8 mouse cellular contexts compared by ENCODE assay signal in genomic region chr13:97240965-97241786, GRCm38 (mm10). TPM values are rescaled to one million over a fixed set of nuclear protein-coding genes. Genes with fewer than 3 reads are reported as not detected.
A peak's percentile ranks its signal among the peaks of the same experiment; 100 is the strongest.
DNase-seq lines count a peak whose midpoint lies in the region; ATAC-seq and TF ChIP-seq lines count a peak whose summit lies in the region.

TSS of gene Enc1 (plus strand) at chr13:97241105.

- peak; percentile 87 for DNase-seq in CH12.LX (ENCODE audit: extremely low read depth)
- DNase-seq in c-Kit-positive CD71-positive TER-119-negative erythroid progenitor cells, embryonic 14.5 days (ENCODE audit: low read depth): peak; percentile 65
- peak; percentile 83 to 93 for DNase-seq in kidney, postnatal 25 days
- DNase-seq in telencephalon, adult 2 months (ENCODE audit: low read depth, low spot score): peak; percentile 84

- peak in 1 of 2 experiments; percentile 75; a peak in 2 of 4 replicates for TF ChIP-seq CTCF in CH12.LX (conservative IDR thresholded peaks at IDR 0.05 in 1 of 2, IDR thresholded peaks at IDR 0.05 in 1 of 2; ENCODE audit: low read depth in 2 of 2, low read length in 2 of 2)

- H3K9me3 ChIP-seq in CH12.LX (replicated peaks; ENCODE audit: low read length): no peaks in the 10 kb centered on the region
- no peaks in the 10 kb centered on the region for H3K9me3 ChIP-seq in forebrain, embryonic 12.5 days
- no peaks in the 10 kb centered on the region for H3K9me3 ChIP-seq in heart, embryonic 16.5 days (replicated peaks; ENCODE audit: control insufficient read depth, low read length)
- H3K9me3 ChIP-seq in liver, embryonic 15.5 days (replicated peaks): no peaks in the 10 kb centered on the region
- H3K9me3 ChIP-seq in neural tube, embryonic 13.5 days: no peaks in the 10 kb centered on the region

- no peaks in the 10 kb centered on the region for H3K27me3 ChIP-seq in CH12.LX (replicated peaks)
- H3K27me3 ChIP-seq in forebrain, embryonic 12.5 days: no peaks in the 10 kb centered on the region
- H3K27me3 ChIP-seq in heart, embryonic 16.5 days (ENCODE audit: control insufficient read depth, insufficient read depth, low read length): 0 out of 2 replicates have a peak, but pooled peaks cover 2% of the 10 kb centered on the region
- peaks cover 56% of the 10 kb centered on the region for H3K27me3 ChIP-seq in liver, embryonic 15.5 days
- no peaks in the 10 kb centered on the region for H3K27me3 ChIP-seq in neural tube, embryonic 13.5 days

- peak within 1 kb of the TSS; percentile 58 for H3K9ac ChIP-seq in CH12.LX (ENCODE audit: insufficient read depth, low read depth)
- H3K9ac ChIP-seq in forebrain, embryonic 12.5 days: peak within 1 kb of the TSS; percentile 98
- H3K9ac ChIP-seq in heart, embryonic 16.5 days (ENCODE audit: low read length): peak within 1 kb of the TSS; percentile 95
- peak within 1 kb of the TSS; percentile 54; the same call in 1 of the 2 replicates for H3K9ac ChIP-seq in liver, embryonic 15.5 days
- H3K9ac ChIP-seq in neural tube, embryonic 13.5 days: peak within 1 kb of the TSS; percentile 96

- peak within 1 kb of the TSS; percentile 62 to 80 (median 74) for H3K4me3 ChIP-seq in CH12.LX (replicated peaks in 1 of 3; ENCODE audit: low read depth in 2 of 3, low read length in 2 of 3, poor library complexity in 1 of 3)
- peak within 1 kb of the TSS; percentile 91 for H3K4me3 ChIP-seq in forebrain, embryonic 12.5 days (replicated peaks)
- H3K4me3 ChIP-seq in heart, embryonic 16.5 days (ENCODE audit: low read length): peak within 1 kb of the TSS; percentile 93
- peak within 1 kb of the TSS; percentile 64 for H3K4me3 ChIP-seq in liver, embryonic 15.5 days (replicated peaks)
- peak within 1 kb of the TSS; percentile 99 for H3K4me3 ChIP-seq in neural tube, embryonic 13.5 days

- peak; percentile 96 for TF ChIP-seq POLR2A in CH12.LX (IDR thresholded peaks at IDR 0.05; ENCODE audit: low read depth, low read length)

- H3K36me3 ChIP-seq in CH12.LX (replicated peaks in 1 of 2; ENCODE audit: control insufficient read depth in 1 of 2, insufficient read depth in 1 of 2, low read length in 1 of 2): peaks cover 9 to 15% of the 10 kb centered on the region in 2 experiments
- H3K36me3 ChIP-seq in forebrain, embryonic 12.5 days (replicated peaks): peaks cover 14% of the 10 kb centered on the region
- H3K36me3 ChIP-seq in heart, embryonic 16.5 days (ENCODE audit: control insufficient read depth, insufficient read depth): peaks cover 8% of the 10 kb centered on the region; the same call in 1 of the 2 replicates
- peaks cover 5% of the 10 kb centered on the region for H3K36me3 ChIP-seq in liver, embryonic 15.5 days (replicated peaks)
- peaks cover 14% of the 10 kb centered on the region for H3K36me3 ChIP-seq in neural tube, embryonic 13.5 days

- TF ChIP-seq EP300 in CH12.LX (IDR thresholded peaks at IDR 0.05; ENCODE audit: low read length): no peak

- dilution Hi-C loops in CH12.LX (cut with MboI; ENCODE audit: extremely low pct_ligation_motif_present, extremely low pct_unique_long_range_greater_than_20kb, low sequenced_read_pairs): no loop called here

- no peaks in the 10 kb centered on the region; the same call in 1 of the 2 replicates for H3K79me2 ChIP-seq in CH12.LX (replicated peaks; ENCODE audit: control insufficient read depth, extremely low read depth, insufficient read depth, poor library complexity, severe bottlenecking)

- no peak within 1 kb of the TSS for H3K27ac ChIP-seq in CH12.LX (ENCODE audit: insufficient read depth, low read depth)
- peak within 1 kb of the TSS; percentile 99 for H3K27ac ChIP-seq in forebrain, embryonic 12.5 days
- peak within 1 kb of the TSS; percentile 94 for H3K27ac ChIP-seq in heart, embryonic 16.5 days (ENCODE audit: low read length)
- H3K27ac ChIP-seq in liver, embryonic 15.5 days (replicated peaks): peak within 1 kb of the TSS; percentile 76
- H3K27ac ChIP-seq in neural tube, embryonic 13.5 days (replicated peaks): peak within 1 kb of the TSS; percentile 99

- H3K4me1 ChIP-seq in CH12.LX (ENCODE audit: control insufficient read depth in 1 of 2, insufficient read depth in 2 of 2): peaks cover 0 to 16% of the 10 kb centered on the region in 2 experiments; a peak in 2 of 4 replicates
- H3K4me1 ChIP-seq in forebrain, embryonic 12.5 days: peaks cover 70% of the 10 kb centered on the region
- peaks cover 43% of the 10 kb centered on the region for H3K4me1 ChIP-seq in heart, embryonic 16.5 days (ENCODE audit: control insufficient read depth, insufficient read depth, low read length)
- peaks cover 8% of the 10 kb centered on the region for H3K4me1 ChIP-seq in liver, embryonic 15.5 days (replicated peaks)
- peaks cover 74% of the 10 kb centered on the region for H3K4me1 ChIP-seq in neural tube, embryonic 13.5 days (replicated peaks)

- in situ Hi-C loops in CH12.LX (cut with MboI; ENCODE audit: low pct_ligation_motif_present, low pct_unique_long_range_greater_than_20kb, low sequenced_read_pairs): no loop called here

- ATAC-seq in forebrain, embryonic 12.5 days (ENCODE audit: low FRiP score): peak; percentile 84
- peak; percentile 93 for ATAC-seq in heart, embryonic 16.5 days (replicated peaks; ENCODE audit: extremely low read depth, insufficient read depth, low FRiP score)
- peak; percentile 79 for ATAC-seq in liver, embryonic 15.5 days (ENCODE audit: insufficient read depth)
- peak; percentile 89 for ATAC-seq in neural tube, embryonic 13.5 days (ENCODE audit: low read depth)

- peak within 1 kb of the TSS; percentile 90 for H3K4me2 ChIP-seq in CH12.LX (ENCODE audit: insufficient read depth, low read depth, poor library complexity, severe bottlenecking)
- H3K4me2 ChIP-seq in forebrain, embryonic 12.5 days: peak within 1 kb of the TSS; percentile 71
- H3K4me2 ChIP-seq in heart, embryonic 16.5 days (ENCODE audit: low read depth, low read length): peak within 1 kb of the TSS; percentile 99
- peak within 1 kb of the TSS; percentile 79 for H3K4me2 ChIP-seq in liver, embryonic 15.5 days
- peak within 1 kb of the TSS; percentile 87 for H3K4me2 ChIP-seq in neural tube, embryonic 13.5 days

- under 1% methylated on average over 75 of the region's 89 CpGs for WGBS in forebrain, embryonic 12.5 days
- WGBS in heart, embryonic 16.5 days: under 1% methylated on average over 88 of the region's 89 CpGs
- WGBS in liver, embryonic 15.5 days (ENCODE audit: insufficient replicate concordance): under 1% methylated on average over 77 of the region's 89 CpGs
- WGBS in neural tube, embryonic 13.5 days: under 1% methylated on average over 83 of the region's 89 CpGs

- TF ChIP-seq RAD21 in CH12.LX (IDR thresholded peaks at IDR 0.05; ENCODE audit: low read depth, low read length): peak; percentile 24

TF ChIP-seq in CH12.LX, 34 proteins besides CTCF, POLR2A, EP300 and RAD21 (continues in another document):
- TF ChIP-seq SIN3A (IDR thresholded peaks at IDR 0.05; ENCODE audit: low read length): peak; percentile 53; the same call in 1 of the 2 replicates
- TF ChIP-seq MYC (IDR thresholded peaks at IDR 0.05; ENCODE audit: low read depth, low read length): no peak
- TF ChIP-seq E2F4 (IDR thresholded peaks at IDR 0.05; ENCODE audit: insufficient replicate concordance, low read depth, low read length): no peak
- peak; percentile 77 for TF ChIP-seq NRF1 (IDR thresholded peaks at IDR 0.05; ENCODE audit: low read depth, low read length)
- TF ChIP-seq USF1 (IDR thresholded peaks at IDR 0.05; ENCODE audit: low read depth, low read length): no peak
- TF ChIP-seq UBTF (IDR thresholded peaks at IDR 0.05; ENCODE audit: low read depth, low read length): peak; percentile 100
- no peak for TF ChIP-seq JUND (conservative IDR thresholded peaks at IDR 0.05; ENCODE audit: low read depth, low read length)
- 0 out of 2 replicates have a peak, but pooled peaks have one; percentile 54 for TF ChIP-seq MAX (IDR thresholded peaks at IDR 0.05; ENCODE audit: low read length)
- TF ChIP-seq RCOR1 (conservative IDR thresholded peaks at IDR 0.05; ENCODE audit: low read depth, low read length): no peak
- TF ChIP-seq GABPA (IDR thresholded peaks at IDR 0.05; ENCODE audit: insufficient replicate concordance, low read depth, low read length): no peak
- 0 out of 2 replicates have a peak, but pooled peaks have one; percentile 27 for TF ChIP-seq KAT2A (IDR thresholded peaks at IDR 0.05; ENCODE audit: insufficient replicate concordance, low read length)
- no peak for TF ChIP-seq USF2 (conservative IDR thresholded peaks at IDR 0.05; ENCODE audit: low read depth, low read length)
- TF ChIP-seq ETS1 (conservative IDR thresholded peaks at IDR 0.05; ENCODE audit: low read depth, low read length): no peak
- no peak; the same call in 1 of the 2 replicates for TF ChIP-seq IRF4 (IDR thresholded peaks at IDR 0.05; ENCODE audit: low read depth, low read length)
- TF ChIP-seq CHD2 (IDR thresholded peaks at IDR 0.05; ENCODE audit: low read length): no peak
- peak; percentile 67 for TF ChIP-seq TBP (conservative IDR thresholded peaks at IDR 0.05; ENCODE audit: low read depth, low read length)
- TF ChIP-seq POLR2AphosphoS2 (IDR thresholded peaks at IDR 0.05; ENCODE audit: low read depth, low read length): peak; percentile 35; the same call in 1 of the 2 replicates
- TF ChIP-seq TCF12 (IDR thresholded peaks at IDR 0.05; ENCODE audit: low read depth, low read length): peak; percentile 84
- no peak for TF ChIP-seq JUN (IDR thresholded peaks at IDR 0.05; ENCODE audit: insufficient read depth, low read depth, low read length)
- no peak for TF ChIP-seq CHD1 (IDR thresholded peaks at IDR 0.05; ENCODE audit: low read depth, low read length)
- TF ChIP-seq ZC3H11A (IDR thresholded peaks at IDR 0.05; ENCODE audit: low read depth, low read length): no peak
- peak; percentile 66 for TF ChIP-seq SMC3 (IDR thresholded peaks at IDR 0.05; ENCODE audit: low read depth, low read length)
- TF ChIP-seq MXI1 (IDR thresholded peaks at IDR 0.05; ENCODE audit: low read depth, low read length): peak; percentile 69
- TF ChIP-seq ZMIZ1 (IDR thresholded peaks at IDR 0.05; ENCODE audit: low read depth, low read length): peak; percentile 94
- TF ChIP-seq MEF2A (IDR thresholded peaks at IDR 0.05; ENCODE audit: borderline replicate concordance, low read depth, low read length): peak; percentile 51; the same call in 1 of the 2 replicates
- no peak for TF ChIP-seq PAX5 (IDR thresholded peaks at IDR 0.05; ENCODE audit: low read length)

RNA-seq across cellular contexts. Expression of gene Enc1, which starts in this region (rescaled TPM):
- total RNA-seq in CH12.LX (2012; rRNA removed) (3.7 and 3.9 TPM in 2 replicates), CH12.LX (2014; rRNA removed) (5.5 and 6.4 TPM in 2 replicates)
- polyA plus RNA-seq in CH12.LX (2012; ENCODE audit: insufficient read length, low read depth): 6.1 and 7.0 TPM in 2 replicates
- polyA plus RNA-seq in forebrain, embryonic 12.5 days (2016; fragmentation: Nextera tagmentation; extraction: Ambion mirVana): 23.9 and 26.9 TPM in 2 replicates
- 4.7 and 4.9 TPM in 2 replicates for polyA plus RNA-seq in heart, embryonic 16.5 days (2015; fragmentation: Nextera tagmentation; extraction: Ambion mirVana)
- 0.55 and 0.67 TPM in 2 replicates for polyA plus RNA-seq in liver, embryonic 15.5 days (2015; fragmentation: Nextera tagmentation; extraction: Ambion mirVana)
- polyA plus RNA-seq in neural tube, embryonic 13.5 days (2015; fragmentation: Nextera tagmentation; extraction: Ambion mirVana): 54.9 and 59.5 TPM in 2 replicates

Comparison
In these comparisons a context has a peak if more than half of its experiments do, and no peak if none do; other contexts are left out.
1. Peak in ATAC-seq, H3K4me3 ChIP-seq, H3K27ac ChIP-seq, H3K9ac ChIP-seq and H3K4me2 ChIP-seq in liver, embryonic 15.5 days; RNA of the gene not detected or under 1 TPM.